Mouse (Mus musculus) olfactory bulb, adult 2 months (tissue): ENCODE results near the gene Slamf9. TPM values are rescaled to one million over a fixed set of nuclear protein-coding genes. Genes with fewer than 3 reads are reported as not detected.

Source experiments
- H3K27ac ChIP-seq: fragments of 200-500 bp; 2 replicates; pipeline ENCODE4 v1.5.1; 2012; ENCODE audit warnings: low read depth, low read length; ENCODE audit not compliant: insufficient read depth
- H3K4me1 ChIP-seq: fragments of 200-500 bp; 2 replicates; pipeline ENCODE4 v1.6.1; 2012; ENCODE audit warnings: low read length; ENCODE audit not compliant: control insufficient read depth, insufficient read depth
- H3K4me3 ChIP-seq: fragments of 200-500 bp; 2 replicates; pipeline ENCODE4 v1.5.1; 2012; ENCODE audit warnings: mild to moderate bottlenecking, low read depth, low read length, moderate library complexity; ENCODE audit not compliant: insufficient read depth
- CTCF ChIP-seq: fragments of 200-500 bp; IDR thresholded peaks from 2 replicates; pipeline ENCODE4 v1.5.1; 2012; ENCODE audit warnings: low read depth, mild to moderate bottlenecking, low read length, moderate library complexity; ENCODE audit not compliant: insufficient read depth
- POLR2A ChIP-seq: fragments of 200-500 bp; IDR thresholded peaks from 2 replicates; pipeline ENCODE4 v1.6.1; 2012; ENCODE audit warnings: mild to moderate bottlenecking, low read depth, low read length, moderate library complexity; ENCODE audit not compliant: insufficient read depth
- WGBS: fragments of 180-500 bp; shearing (Covaris S2); methylation state at CpG from one replicate; pipeline ENCODE4 v1.1.7; 2018; 5-methylcytosine and 5-hydroxymethylcytosine counted together
- polyA plus RNA-seq: library from polyadenylated mRNA; stranded (reverse); fragments of >200 nt; gene quantifications from 2 replicates; pipeline ENCODE4 v1.2.4, GENCODE M21; 2012; ENCODE audit warnings: low replicate concordance; ENCODE audit not compliant: missing spikeins, insufficient read depth, insufficient read length

The Slamf9 gene
- polyA plus RNA-seq = not detected in 2 replicates

GRCm38 (mm10) chr1:172475054-172475741 is at the start of gene Slamf9:
Gene Slamf9 (plus strand): TSS chr1:172475358.
- H3K27ac ChIP-seq = no peak within 1 kb of the TSS
- 45% methylated on average over 7 of the region's 7 CpGs for WGBS
- no peak within 1 kb of the TSS for H3K4me3 ChIP-seq
- H3K4me1 ChIP-seq = no peaks in the 10 kb centered on the region
- no peak for TF ChIP-seq CTCF
- TF ChIP-seq POLR2A = no peak

- Histone ChIP-seq H3K27ac (no peak overlapping the region), H3K4me1 (no peaks in the 10 kb centered on the region), H3K4me3 (no peak overlapping the region)
- WGBS = 83% methylated on average over 1 of the region's 1 CpGs
- TF ChIP-seq CTCF = no peak
- no peak for TF ChIP-seq POLR2A
Measured at GRCm38 (mm10) chr1:172426419-172426818, 48.7 kb upstream of the Slamf9 start.

- H3K4me1 ChIP-seq = no peaks in the 10 kb centered on the region
- WGBS = 94% methylated on average over 3 of the region's 3 CpGs
Measured at GRCm38 (mm10) chr1:172427841-172428240, 47.3 kb upstream of the Slamf9 start.

GRCm38 (mm10) chr1:172428614-172429013 is 46.5 kb upstream of the Slamf9 start:
- Histone ChIP-seq H3K4me3 (no peak overlapping the region), H3K27ac (no peak overlapping the region), H3K4me1 (no peaks in the 10 kb centered on the region)
- TF ChIP-seq POLR2A (no peak), CTCF (no peak)
- WGBS = 91% methylated on average over 1 of the region's 1 CpGs

More at GRCm38 (mm10) chr1:172427841-172428240, 47.3 kb upstream of the Slamf9 start:
- no peak overlapping the region for H3K27ac ChIP-seq
- no peak overlapping the region for H3K4me3 ChIP-seq
- TF ChIP-seq CTCF (no peak), POLR2A (no peak)

GRCm38 (mm10) chr1:172430731-172431220 is 44.4 kb upstream of the Slamf9 start:
- Histone ChIP-seq H3K4me3 (no peak overlapping the region), H3K4me1 (no peaks in the 10 kb centered on the region), H3K27ac (no peak overlapping the region)
- TF ChIP-seq CTCF = no peak
- no peak for TF ChIP-seq POLR2A
- WGBS = 62% methylated on average over 9 of the region's 9 CpGs

GRCm38 (mm10) chr1:172431836-172432586 is 43.1 kb upstream of the Slamf9 start:
- TF ChIP-seq CTCF (no peak), POLR2A (no peak)
- H3K4me1 ChIP-seq = no peaks in the 10 kb centered on the region
- no peak overlapping the region for H3K4me3 ChIP-seq
- no peak overlapping the region for H3K27ac ChIP-seq
- WGBS = 63% methylated on average over 4 of the region's 4 CpGs

GRCm38 (mm10) chr1:172432587-172432955 is 42.6 kb upstream of the Slamf9 start:
- H3K4me3 ChIP-seq = no peak overlapping the region
- H3K27ac ChIP-seq = no peak overlapping the region
- H3K4me1 ChIP-seq = no peaks in the 10 kb centered on the region
- TF ChIP-seq POLR2A = no peak
- TF ChIP-seq CTCF = no peak
- 88% methylated on average over 3 of the region's 3 CpGs for WGBS

GRCm38 (mm10) chr1:172433012-172433850 is 41.9 kb upstream of the Slamf9 start:
- 91% methylated on average over 20 of the region's 20 CpGs for WGBS
- TF ChIP-seq POLR2A = no peak
- no peak for TF ChIP-seq CTCF
- Histone ChIP-seq H3K4me1 (no peaks in the 10 kb centered on the region), H3K27ac (no peak overlapping the region), H3K4me3 (no peak overlapping the region)
